Mouse (Mus musculus) spleen, adult 18-20 months (tissue): ENCODE data around the gene Capza1.
"Not testable (repeated sequence)": the region's sequence is repeated elsewhere in the genome, so short reads cannot be mapped to it uniquely, and the experiment has no call there.

ENCODE experiments used
- DNase-seq, 2 experiments: peaks; one replicate each; pipeline ENCODE4 v3.0.0; 2022; ENCODE audit warnings: mixed read lengths in 2 of 2

The Capza1 gene

DNA sequence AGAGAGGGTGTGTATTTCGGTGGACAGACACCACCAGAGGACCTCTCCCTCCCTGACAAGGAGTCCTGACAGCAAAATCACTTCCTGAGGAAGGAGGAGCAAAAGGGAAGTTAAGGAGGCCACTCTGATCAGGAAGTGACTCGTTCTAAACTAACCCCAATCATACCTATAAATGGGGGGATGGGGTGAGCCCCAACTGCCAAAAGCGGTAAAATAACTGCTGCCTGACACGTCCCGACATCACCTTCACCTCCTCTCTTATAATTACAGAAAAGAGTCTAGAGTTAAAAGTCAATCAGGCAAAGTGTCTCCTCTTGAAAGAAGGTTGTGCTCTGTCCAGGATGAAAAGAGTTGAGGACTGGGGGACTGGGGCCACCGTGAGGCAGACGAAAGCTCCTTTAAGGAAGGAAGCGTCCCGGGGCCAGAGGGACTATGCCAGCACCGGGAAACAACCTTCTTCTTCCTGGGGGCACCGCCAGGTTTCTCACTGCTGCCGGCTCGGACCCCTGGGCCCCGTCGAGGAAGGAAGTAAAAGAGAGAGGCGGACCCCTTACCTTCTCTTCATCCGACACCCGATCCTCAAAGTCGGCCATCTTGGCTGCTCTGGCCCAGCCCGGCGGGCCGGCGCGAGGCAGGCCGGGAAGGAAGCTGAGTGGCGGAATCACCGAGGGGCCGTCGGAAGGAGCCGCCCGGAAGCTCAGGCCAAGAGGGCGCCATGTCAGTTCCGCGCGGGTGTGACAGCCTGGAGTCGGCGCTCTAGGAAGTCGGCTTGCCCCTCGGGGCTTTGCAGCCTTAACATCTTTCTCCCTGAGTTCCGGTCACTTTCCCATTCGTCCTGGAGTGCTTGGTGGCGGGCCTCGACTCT lies at the start of gene Capza1, which contains the start of gene St7l:
TSS of gene Capza1 (minus strand) at position 720 of the 865 bp plus-strand sequence.
TSS of gene St7l (plus strand) at position 220 of the 865 bp plus-strand sequence.
- peak; percentile 82 to 86 for DNase-seq

DNA sequence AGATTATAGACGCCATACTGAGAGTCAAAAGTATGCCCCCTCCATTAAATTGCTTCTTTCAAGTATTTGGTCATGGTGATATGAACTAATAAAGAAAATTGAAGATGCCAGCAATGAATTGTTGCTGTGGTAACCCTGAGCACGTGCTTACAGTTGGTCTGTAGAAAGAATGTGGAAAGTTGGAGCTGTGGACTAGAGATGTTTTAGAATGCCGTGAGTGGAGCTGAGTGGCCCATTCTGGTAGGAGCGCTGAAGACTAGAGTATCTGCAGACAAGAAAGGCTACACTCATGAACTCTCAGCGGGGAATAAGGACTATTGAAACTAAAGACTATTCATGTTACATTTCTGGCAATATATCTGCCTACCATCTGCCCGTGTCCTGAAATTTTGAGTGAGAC lies 44.9 kb upstream of the Capza1 start:
- no peak for DNase-seq

DNA sequence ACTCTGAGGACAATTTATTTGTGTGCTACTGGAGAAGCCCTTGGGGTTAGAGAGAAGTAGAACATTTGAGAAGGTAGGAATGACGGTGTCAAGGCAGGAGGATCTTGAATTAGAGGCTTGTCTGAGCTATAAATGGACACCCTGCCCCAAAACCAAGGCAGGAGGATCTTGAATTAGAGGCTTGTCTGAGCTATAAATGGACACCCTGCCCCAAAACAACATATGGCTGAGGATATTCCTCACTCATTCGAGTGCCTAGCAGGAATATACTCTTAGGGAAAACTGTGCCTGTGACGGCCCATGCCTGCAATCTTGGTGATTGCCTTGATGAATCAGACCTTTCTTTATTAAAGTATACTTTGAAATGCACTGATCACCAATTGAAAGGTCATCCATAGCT lies 41.7 kb upstream of the Capza1 start:
- DNase-seq: no peak

DNA sequence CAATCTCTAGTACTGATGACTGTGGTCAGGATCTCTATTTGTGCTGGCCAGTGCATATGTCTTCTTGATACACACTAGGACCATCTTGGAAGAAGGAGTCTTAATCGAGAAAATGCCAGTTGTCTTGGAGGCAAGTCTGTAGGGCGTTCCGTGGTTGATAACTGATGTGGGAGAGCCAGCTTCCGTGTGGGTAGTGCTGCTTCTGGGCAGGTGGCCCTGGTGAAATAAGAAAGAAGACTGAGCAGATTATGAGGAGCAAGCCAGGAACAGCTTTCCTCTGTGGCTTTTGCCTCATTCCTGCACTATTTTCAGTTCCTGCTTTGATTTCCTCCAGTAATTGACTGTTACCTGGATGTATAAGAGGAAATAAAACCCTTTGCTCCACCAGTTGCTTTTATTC lies 41.1 kb upstream of the Capza1 start:
- no peak for DNase-seq

DNA sequence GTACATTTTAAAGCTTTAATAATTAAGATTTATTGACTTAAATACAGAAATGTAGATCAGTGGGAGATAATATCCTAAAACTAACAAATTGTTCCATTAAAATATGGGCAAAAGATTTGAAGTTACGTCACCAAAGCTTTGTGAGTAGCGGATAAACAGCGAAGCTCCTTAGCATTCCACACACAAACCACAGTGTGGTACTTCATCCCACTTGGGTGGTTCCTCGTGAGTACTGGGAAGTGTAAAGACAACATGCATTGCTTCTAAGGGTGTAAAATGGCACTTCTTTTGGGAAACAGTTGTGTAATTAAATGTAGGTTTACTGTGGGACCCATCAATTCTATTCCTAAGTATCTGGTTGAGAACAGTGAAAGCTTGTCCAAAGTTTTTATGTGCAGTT lies 36.8 kb upstream of the Capza1 start:
- DNase-seq: no peak

DNA sequence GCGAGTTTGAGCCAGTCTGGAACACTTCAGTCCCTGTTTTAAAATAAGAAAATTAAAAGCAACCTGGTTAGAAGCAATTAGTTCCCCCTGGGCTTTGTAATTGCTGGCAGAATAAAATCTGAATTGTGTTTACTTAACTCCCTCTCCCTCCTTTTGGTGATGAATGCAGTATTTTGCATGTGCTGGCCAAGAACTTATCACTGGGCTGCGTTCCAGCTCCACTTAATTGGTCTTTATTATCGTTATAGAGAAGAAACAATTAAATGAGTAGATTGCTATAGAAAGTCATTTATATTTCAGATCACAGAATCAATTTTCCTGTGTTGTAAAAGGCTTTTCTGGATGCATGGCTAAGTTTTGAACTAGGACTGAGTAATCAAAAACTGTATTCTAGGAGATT lies 31.8 kb upstream of the Capza1 start:
- DNase-seq: no peak

DNA sequence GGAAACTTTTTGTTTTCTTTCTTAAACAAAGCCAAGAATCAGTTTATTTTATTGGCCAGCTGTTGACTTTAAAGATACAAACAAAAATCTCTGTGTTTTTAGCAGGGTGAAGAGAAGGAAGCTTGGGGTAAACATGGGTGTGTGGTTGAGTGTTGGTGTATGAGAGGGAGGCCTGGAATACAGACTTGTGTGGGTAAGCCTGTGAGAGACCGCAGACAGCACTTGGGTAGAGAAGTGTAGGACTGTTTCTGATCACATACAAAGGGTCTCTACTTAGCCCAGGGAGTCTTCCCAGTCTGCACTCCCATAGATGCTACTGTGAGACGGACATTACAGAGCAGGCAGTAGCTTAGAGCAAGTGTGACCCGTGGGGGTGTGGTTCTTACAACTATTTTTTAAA lies 24.3 kb upstream of the Capza1 start:
- DNase-seq: no peak

DNA sequence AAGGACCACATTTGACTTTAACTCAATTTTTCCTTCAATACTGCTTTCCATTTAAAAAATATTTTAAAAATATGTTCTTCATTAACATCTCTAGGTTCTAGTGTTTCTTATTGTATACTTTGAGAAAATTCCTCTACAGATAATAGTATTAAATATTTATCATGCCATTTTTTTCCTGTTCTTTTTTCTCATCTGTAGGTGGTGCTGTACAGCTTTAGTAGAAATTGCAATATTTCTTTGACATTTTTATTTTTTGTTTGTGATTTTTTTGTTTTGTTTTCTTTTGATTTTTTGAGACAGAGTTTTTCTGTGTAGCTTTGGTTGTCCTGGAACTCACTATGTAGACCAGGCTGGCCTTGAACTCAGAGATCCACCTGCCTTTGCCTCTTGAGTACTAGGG lies 5.3 kb upstream of the Capza1 start:
- no peak for DNase-seq

DNA sequence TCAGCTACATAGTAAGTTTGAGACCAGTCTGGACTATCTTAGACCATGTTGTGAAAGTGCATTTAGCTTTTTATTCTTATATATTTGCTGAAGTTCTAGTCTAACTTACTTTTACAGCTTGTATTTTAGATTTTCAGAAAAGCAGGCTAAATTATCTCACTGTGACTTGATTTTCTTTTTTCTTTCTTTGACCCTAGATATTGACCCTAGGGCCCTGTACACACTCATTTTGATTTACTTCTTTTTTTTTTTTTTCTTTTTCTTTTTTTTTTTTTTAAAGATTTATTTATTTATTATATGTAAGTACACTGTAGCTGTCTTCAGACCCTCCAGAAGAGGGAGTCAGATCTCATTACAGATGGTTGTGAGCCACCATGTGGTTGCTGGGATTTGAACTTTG lies 2.4 kb upstream of the Capza1 start:
- not testable (repeated sequence) for DNase-seq

DNA sequence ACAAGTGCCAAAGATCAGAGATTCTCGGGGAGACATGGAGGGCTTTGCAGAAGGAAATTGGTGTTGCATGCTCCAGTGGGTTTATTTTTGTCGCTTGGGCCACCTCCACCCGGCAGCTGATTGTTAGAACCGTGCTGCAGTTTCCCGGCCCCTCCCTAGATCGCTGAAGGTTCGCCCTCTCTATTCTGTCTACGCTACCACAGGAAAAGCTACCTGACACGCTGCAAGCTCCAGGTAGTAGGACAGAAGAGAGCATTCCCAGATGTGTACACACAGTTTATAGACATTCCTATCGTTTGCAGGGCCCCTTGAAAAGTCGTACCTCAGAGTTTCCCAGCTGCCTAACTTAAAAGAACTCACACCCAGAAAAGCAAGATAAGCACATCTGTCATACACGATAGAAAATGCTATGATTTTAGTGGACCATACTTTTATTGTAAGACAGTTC lies 1.1 kb upstream of the Capza1 start:
- DNase-seq: peak in 1 of 2 experiments; percentile 67

DNA sequence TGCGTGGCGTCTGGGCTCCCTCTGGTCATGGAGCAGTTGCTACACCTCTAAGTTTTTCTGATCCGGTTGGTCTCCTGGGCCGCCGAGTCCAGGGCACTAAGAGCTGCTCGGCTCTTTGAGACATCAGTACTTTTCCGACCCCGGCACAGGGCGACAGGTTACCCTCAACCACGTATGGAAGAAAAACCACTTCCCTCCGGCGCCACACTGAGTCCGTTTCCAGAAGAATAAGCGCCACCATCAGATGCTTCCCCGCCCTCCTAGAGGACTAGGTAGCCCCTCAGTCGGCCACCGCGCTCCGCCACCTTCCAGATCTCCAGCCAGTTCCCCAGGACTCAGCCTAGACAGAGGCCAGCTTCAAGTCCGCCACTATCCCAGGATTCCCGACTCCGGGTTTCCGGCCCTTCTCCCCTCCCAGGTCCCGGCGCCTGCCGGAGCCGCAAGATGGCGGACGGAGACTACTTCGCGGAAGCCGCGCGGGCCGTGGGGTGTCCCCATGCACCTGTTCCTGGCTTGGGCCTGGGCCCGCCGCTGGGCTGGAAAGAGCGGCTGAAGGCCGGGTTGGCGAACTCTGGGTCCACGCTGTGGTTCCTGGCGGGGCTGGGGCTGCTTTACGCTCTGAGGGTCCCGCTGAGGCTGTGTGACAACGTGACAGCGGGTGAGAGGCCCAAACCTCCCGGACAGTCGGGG lies 491 bp upstream of the Capza1 start:
- DNase-seq: peak; percentile 77 to 83

DNA sequence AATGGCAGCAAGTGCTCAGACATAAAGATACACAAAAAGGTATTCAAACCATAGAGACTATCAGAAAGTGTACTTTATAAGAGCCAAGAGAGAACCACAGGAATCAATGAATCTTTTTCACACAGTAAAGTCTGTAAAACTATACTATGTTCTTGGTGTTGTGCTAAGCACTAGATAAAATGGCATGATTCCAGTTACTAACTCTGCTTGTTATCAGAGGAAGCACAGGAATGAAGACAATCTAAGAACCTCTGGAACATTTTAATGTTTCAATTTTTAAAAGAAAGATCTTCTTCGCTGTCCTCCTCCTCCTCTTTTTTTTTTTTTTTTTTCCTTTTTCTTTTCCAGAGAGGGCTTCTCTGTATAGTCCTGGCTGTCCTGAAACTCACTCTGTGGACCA lies 5.7 kb downstream of the Capza1 start:
- no peak for DNase-seq

DNA sequence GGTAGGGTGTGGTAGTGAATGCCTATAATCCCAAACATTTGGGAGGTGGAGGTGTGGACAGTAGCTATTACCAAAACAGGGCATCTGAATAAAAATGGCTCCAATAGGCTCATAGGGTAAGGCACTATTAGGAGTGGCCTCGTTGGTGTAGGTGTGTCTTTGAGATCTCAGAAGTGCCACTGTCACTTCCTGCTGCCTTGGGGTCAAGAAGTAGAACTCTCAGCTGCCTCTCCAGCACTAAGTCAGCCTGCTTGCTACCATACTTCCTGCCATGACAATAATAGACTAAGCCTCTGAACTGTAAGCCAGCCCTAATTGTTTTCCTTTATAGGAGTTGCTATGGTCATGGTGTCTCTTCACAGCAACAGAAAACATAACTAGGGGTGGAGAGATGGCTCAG lies 8.2 kb downstream of the Capza1 start:
- no peak for DNase-seq

DNA sequence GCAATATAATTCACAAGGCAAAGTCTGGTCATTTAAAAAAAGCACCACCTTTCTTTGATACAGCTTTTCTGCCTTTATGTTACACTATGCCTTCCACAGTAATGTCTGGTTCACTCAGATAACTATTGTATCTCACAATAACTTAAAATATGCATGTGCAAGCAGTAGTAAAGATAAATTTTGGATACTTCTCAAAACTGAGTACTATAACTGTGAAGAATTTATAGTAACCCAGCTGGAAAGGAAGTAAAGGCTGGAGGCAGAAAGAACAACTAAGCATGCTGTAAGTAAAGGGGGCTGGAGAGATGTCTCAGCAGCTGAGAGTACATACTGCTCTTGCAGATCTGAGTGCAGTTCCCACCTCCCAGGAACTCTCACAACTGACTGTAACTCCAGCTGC lies 9.4 kb downstream of the Capza1 start:
- DNase-seq: no peak

DNA sequence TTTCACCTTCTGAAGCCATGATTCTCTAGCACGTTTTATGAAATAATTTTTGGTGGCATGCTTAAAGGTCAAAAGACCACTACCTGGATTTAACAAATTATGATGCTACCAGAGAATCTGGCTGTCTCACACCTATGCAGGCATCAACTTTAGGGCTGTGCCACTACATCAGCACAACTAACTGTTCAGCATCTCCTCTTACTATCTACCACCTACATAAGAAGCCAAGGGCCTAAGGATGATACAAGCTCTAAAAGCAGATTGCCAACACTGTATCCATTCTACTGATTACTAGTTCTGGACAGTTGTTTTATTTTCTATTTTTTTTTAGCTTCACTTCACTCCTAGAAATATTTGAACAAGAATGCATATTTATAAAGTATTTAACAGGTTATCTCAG lies 9.8 kb downstream of the Capza1 start:
- no peak for DNase-seq

DNA sequence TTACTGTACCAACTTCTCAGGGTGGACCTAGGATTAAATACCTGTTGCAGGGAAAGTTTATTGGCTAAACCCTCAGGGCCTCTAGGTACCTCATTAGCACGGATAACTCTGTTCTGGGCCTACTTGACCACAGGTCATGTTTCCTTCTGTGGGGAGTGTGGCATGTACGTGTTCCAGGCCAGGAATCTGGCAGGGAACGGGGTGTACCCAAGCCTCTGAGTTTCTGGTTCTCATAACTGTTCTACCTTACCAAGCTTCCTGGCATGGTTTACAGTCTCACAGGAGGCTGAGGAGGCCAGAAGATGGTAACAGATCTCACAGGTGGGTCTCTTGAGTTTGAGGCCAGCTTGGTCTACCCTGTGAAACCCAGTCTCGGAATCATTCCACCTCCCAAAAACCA lies 17.7 kb downstream of the Capza1 start:
- no peak for DNase-seq

DNA sequence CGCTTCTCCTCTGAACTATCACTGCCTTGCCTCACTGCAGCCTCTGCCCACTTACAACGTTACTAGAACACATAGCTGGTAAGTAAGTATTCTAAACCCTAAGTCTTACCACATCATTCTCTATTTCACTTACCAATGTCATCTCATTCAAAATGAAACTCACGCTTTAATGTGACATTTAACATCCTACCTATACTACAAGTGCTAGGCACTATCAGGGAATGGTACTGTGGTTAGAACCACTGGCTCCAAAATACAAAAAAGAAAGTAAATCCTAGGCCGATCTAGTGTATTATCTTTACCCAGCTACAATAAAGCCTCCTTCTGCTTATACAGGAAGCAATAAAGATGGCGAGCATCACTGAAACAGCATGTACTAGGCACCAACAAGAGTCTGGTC lies 23.3 kb downstream of the Capza1 start:
- DNase-seq: no peak

DNA sequence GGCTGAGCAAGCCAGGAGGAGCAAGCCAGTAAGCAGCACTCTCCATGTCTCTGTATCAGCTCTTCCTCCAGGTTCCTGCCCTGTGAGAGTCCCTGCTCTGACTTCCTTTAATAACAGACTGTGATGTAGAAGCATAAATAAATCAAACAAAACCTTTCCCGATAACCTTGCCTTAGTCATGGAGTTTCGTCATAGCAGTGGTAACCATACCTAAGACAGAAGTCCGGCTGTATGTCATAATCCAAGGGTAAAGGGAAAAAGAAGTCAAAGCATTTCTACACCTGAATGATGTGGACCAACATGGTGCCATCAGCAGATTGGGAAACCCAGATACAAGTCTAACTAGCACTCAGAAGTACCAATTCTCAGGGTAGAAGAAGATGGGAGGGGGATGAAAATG lies 28.5 kb downstream of the Capza1 start:
- no peak for DNase-seq

DNA sequence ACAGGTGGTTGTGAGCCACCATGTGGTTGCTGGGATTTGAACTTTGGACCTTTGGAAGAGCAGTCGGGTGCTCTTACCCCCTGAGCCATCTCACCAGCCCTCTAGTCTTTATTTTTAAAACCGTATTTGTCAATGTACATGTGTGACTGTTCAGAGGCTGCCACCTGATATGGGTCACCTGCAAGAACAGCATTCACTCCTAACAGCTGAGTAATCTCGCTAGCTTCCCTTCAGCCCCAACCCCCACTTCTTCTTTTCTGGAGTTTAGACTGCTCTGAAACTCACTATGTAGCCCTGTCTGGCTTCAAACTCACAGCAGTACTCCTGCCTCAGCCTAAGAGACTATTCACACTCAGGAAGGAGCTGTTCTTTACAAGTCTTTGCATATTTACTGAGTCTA lies 41.9 kb downstream of the Capza1 start:
- DNase-seq: no peak

DNA sequence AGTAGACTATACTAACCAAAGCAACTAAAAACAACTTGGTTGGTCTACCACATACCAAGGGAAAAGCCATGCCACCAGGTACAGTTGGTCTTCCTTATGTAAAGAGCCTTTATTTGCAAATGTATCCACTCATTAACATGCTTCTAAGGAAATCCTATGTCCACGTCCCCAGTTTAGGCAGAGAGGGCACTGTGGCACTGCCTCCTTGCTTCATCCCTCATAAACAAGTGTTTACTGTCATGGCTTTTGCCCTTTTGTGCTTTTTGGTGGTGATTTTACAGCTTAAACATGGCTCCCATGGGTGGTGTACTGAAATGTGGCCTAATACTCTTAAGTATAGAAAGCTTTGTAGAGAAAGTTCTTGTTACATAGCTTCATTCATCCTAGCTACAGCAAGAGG lies 43.9 kb downstream of the Capza1 start:
- DNase-seq: no peak

DNA sequence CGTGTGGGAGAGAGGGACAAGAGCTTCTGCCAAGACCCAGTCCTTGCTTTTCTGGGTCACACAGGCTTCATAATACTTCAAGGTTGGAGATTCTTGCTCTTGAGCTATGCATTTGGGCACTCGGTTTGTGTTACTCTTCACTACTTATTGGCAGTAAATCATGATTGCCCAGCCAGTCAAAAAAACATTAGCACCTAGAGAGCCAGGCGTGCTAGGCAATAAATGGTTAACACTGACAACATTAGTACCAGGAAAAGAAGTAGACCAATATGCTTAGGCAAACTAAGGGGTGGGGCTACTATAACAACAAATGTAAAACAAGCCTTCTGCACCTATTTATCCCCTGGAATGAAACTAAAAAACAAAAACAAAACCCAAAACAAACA lies 45.6 kb downstream of the Capza1 start:
- DNase-seq: no peak

DNA sequence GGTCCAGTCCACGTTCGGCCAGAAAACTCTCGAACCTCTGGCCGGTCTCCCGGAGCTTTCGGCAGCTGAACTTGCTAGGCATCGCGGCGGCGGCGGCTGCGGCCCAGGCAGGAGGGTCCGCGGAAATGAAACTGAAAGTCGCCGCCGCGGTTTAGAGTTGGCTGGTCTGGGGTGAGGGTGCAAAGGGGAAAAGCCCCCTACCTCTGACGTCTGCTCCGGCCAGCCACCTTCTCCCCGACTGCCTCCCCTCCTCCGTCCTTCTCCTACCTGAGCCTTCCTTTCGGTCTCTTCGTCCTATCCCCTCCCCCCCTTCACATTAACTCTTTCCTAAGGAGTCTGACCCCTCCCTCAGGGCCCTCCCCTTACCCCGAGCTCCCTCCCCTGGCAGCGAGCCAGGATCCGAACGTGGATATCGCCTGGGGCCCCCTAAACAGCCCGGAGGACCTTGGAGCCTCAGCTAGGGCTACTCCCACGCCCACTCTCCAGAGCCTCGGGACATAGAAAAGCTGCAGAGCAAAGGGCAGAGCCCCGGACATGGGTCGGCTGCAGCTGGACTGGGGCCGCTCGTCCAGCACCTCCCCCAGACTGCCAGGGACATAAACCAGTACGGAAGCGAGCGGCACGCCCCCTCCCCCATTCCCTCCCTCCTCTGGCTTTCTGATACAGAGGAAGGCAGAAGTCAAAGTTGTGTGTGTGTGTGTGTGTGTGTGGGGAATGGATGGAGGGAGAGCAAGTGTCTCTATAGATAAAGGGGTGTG lies 46.1 kb downstream of the Capza1 start, which contains the start of gene Mov10:
TSS of gene Mov10 (minus strand) at position 573 of the 758 bp plus-strand sequence.
- peak; percentile 56 to 73 for DNase-seq

DNA sequence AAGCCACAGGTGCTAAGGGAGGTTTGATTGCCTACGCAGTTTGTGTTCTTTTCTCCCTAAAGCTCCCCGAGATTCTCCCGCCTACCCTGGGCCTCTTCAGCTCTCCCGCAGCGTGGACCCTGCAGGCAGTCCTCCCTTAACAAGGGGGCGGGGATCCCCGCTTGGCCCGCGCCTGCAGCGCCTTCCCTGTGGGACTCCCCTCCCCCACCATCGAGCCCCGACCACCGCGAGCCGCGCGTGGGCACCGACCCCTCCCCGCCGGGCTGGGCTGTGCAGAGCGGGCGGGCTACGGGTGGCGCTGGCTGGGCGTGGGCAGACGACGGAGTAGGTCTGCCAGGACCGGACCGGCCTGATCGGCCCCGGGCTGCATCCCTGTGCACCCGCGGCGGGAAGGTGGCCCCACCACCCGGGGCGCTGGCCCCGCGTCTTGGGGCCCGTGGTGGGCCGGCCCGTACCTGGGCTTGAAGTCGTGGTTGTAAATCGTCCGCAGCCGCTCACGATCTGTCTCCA lies 46.8 kb downstream of the Capza1 start:
- peak; percentile 31 to 50 for DNase-seq
